Mouse (Mus musculus) ES-E14 (cell line): ENCODE data around the gene Hist1h3b.

Source experiments
- MAFK ChIP-seq: IDR thresholded peaks from 2 replicates; pipeline ENCODE4 v1.6.1; 2014; ENCODE audit warnings: mild to moderate bottlenecking, low read depth, low read length, inconsistent platforms; ENCODE audit not compliant: insufficient read depth
- ZNF384 ChIP-seq: IDR thresholded peaks from 2 replicates; pipeline ENCODE4 v1.6.1; 2012; ENCODE audit warnings: low read depth, low read length, inconsistent platforms

DNA sequence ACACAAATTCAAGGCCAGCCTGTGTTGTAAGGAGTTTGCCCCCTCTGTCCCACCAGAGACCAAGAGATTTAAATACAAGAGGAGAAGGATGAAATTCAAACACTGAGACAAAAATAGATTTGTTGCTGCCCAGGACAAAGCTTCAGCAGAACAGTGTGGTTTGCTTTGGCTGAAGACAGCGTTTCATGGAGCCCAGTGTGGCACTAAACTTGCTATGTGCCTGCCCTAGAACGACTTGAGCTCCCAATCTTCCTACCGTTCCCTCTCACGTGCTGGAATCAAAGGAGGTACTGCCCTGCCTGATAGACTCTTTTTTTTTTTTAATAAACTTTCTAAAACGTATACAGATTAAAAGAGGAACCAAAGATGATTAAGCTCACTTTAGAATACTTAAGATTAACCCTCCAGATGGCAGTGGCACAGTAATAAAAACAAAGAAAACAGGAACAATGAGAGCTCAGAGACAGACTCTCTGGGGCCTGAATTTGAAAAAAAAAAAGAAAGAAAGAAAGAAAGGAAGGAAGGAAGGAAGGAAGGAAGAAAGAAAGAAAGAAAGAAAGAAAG is 16.8 kb downstream of the Hist1h3b start:
- no peak for TF ChIP-seq MAFK
- TF ChIP-seq ZNF384, result no peak
